Comparison of ENCODE assay signal across 10 mouse cellular contexts in genomic region chr2:68406571-68407074, GRCm38 (mm10).
DNase-seq lines count a peak whose midpoint lies in the region; ATAC-seq and TF ChIP-seq lines count a peak whose summit lies in the region.
"Had no signal": no experiment of that assay in that cellular context is flagged by ENCODE, and none has a peak within 500 bp of the region (broad histone marks: within the 10 kb centered on the region; RNA-seq: fewer than 3 reads in every experiment).

No protein-coding gene starts in this region.

- no peak overlapping the region for H3K4me2 ChIP-seq in hindbrain, embryonic 16.5 days (ENCODE audit: low read length)
- peak overlapping the region; percentile 35 for H3K4me2 ChIP-seq in embryonic facial prominence, embryonic 13.5 days
- peak overlapping the region; percentile 38 for H3K4me2 ChIP-seq in limb, embryonic 13.5 days (replicated peaks)
- H3K4me2 ChIP-seq: liver, embryonic 15.5 days had no signal

- H3K9me3 ChIP-seq in hindbrain, embryonic 10.5 days, result no peaks in the 10 kb centered on the region
- no peaks in the 10 kb centered on the region for H3K9me3 ChIP-seq in hindbrain, embryonic 16.5 days (ENCODE audit: control insufficient read depth, low read length)
- H3K9me3 ChIP-seq in embryonic facial prominence, embryonic 13.5 days, result no peaks in the 10 kb centered on the region
- H3K9me3 ChIP-seq in limb, embryonic 13.5 days, result no peaks in the 10 kb centered on the region
- H3K9me3 ChIP-seq: liver, embryonic 15.5 days had no signal

- peak; percentile 42 for DNase-seq in hindbrain, embryonic 10.5 days (ENCODE audit: low spot score)
- no peak for DNase-seq in T-cell, adult 2 months (ENCODE audit: low spot score)
- DNase-seq in left cerebral cortex, postnatal 36 days (ENCODE audit: low spot score in 2 of 2), result no peak
- DNase-seq: cerebellum, adult 8-10 months had no signal

- TF ChIP-seq CTCF in cortical plate, adult 2 months (IDR thresholded peaks at IDR 0.05; ENCODE audit: extremely low read depth, insufficient read depth, low read length), result no peak

- H3K27ac ChIP-seq in hindbrain, embryonic 10.5 days, result peak overlapping the region; percentile 76
- no peak overlapping the region for H3K27ac ChIP-seq in hindbrain, embryonic 16.5 days (ENCODE audit: low read depth, low read length)
- peak overlapping the region; percentile 4; the same call in 1 of the 2 replicates for H3K27ac ChIP-seq in cortical plate, adult 2 months (ENCODE audit: insufficient read depth, low read length)
- H3K27ac ChIP-seq in embryonic facial prominence, embryonic 13.5 days, result peak overlapping the region; percentile 68
- H3K27ac ChIP-seq in limb, embryonic 13.5 days, result peak overlapping the region; percentile 48; the same call in 1 of the 2 replicates
- H3K27ac ChIP-seq: liver, embryonic 15.5 days had no signal

- intact Hi-C loops in left cerebral cortex, postnatal 36 days (cut with DNase I), result no loop called here

- 0 out of 2 replicates have a peak, but pooled peaks cover 5% of the 10 kb centered on the region for H3K36me3 ChIP-seq in hindbrain, embryonic 10.5 days
- no peaks in the 10 kb centered on the region for H3K36me3 ChIP-seq in hindbrain, embryonic 16.5 days (ENCODE audit: control insufficient read depth, insufficient read depth, low read length)
- H3K36me3 ChIP-seq in embryonic facial prominence, embryonic 13.5 days, result no peaks in the 10 kb centered on the region
- H3K36me3 ChIP-seq in limb, embryonic 13.5 days, result no peaks in the 10 kb centered on the region
- H3K36me3 ChIP-seq: liver, embryonic 15.5 days had no signal

- no peak overlapping the region for H3K9ac ChIP-seq in hindbrain, embryonic 16.5 days (ENCODE audit: low read depth, low read length)
- H3K9ac ChIP-seq in embryonic facial prominence, embryonic 13.5 days, result no peak overlapping the region
- H3K9ac ChIP-seq in limb, embryonic 13.5 days, result no peak overlapping the region
- H3K9ac ChIP-seq: liver, embryonic 15.5 days had no signal

- H3K4me3 ChIP-seq in hindbrain, embryonic 10.5 days, result no peak overlapping the region
- no peak overlapping the region for H3K4me3 ChIP-seq in hindbrain, embryonic 16.5 days (ENCODE audit: low read length)
- H3K4me3 ChIP-seq in cortical plate, adult 2 months (ENCODE audit: insufficient read depth, low read length), result no peak overlapping the region
- no peak overlapping the region for H3K4me3 ChIP-seq in embryonic facial prominence, embryonic 13.5 days
- H3K4me3 ChIP-seq in limb, embryonic 13.5 days, result no peak overlapping the region
- H3K4me3 ChIP-seq: liver, embryonic 15.5 days had no signal

- whole genome bisulfite sequencing in hindbrain, embryonic 10.5 days, result 37% methylated on average over 12 of the region's 12 CpGs
- WGBS in hindbrain, embryonic 16.5 days, result 24% methylated on average over 12 of the region's 12 CpGs
- WGBS in embryonic facial prominence, embryonic 13.5 days, result 18% methylated on average over 12 of the region's 12 CpGs
- 13% methylated on average over 12 of the region's 12 CpGs for WGBS in limb, embryonic 13.5 days

- peaks cover 69% of the 10 kb centered on the region for H3K4me1 ChIP-seq in hindbrain, embryonic 10.5 days (replicated peaks)
- peaks cover 20% of the 10 kb centered on the region for H3K4me1 ChIP-seq in hindbrain, embryonic 16.5 days (ENCODE audit: control insufficient read depth, insufficient read depth, low read depth, low read length)
- peaks cover 9% of the 10 kb centered on the region for H3K4me1 ChIP-seq in cortical plate, adult 2 months (ENCODE audit: control insufficient read depth, insufficient read depth, low read length)
- H3K4me1 ChIP-seq in embryonic facial prominence, embryonic 13.5 days, result peaks cover 38% of the 10 kb centered on the region
- H3K4me1 ChIP-seq in limb, embryonic 13.5 days, result peaks cover 61% of the 10 kb centered on the region
- H3K4me1 ChIP-seq: liver, embryonic 15.5 days had no signal

- H3K27me3 ChIP-seq in hindbrain, embryonic 10.5 days (ENCODE audit: insufficient read depth, poor library complexity, severe bottlenecking), result no peaks in the 10 kb centered on the region
- H3K27me3 ChIP-seq in hindbrain, embryonic 16.5 days (replicated peaks; ENCODE audit: control insufficient read depth, insufficient read depth, low read length), result no peaks in the 10 kb centered on the region
- H3K27me3 ChIP-seq in embryonic facial prominence, embryonic 13.5 days, result no peaks in the 10 kb centered on the region
- H3K27me3 ChIP-seq in limb, embryonic 13.5 days, result no peaks in the 10 kb centered on the region
- H3K27me3 ChIP-seq: liver, embryonic 15.5 days had no signal

- no peak for TF ChIP-seq POLR2A in cortical plate, adult 2 months (IDR thresholded peaks at IDR 0.05; ENCODE audit: extremely low read depth, insufficient read depth, low read length)

- no peak for ATAC-seq in hindbrain, embryonic 16.5 days
- ATAC-seq in embryonic facial prominence, embryonic 13.5 days (ENCODE audit: insufficient number of reproducible peaks, insufficient read depth, low FRiP score, low TSS enrichment, low read depth), result peak; percentile 53; the same call in 1 of the 2 replicates
- no peak for ATAC-seq in limb, embryonic 13.5 days (ENCODE audit: low FRiP score, low read depth)
- ATAC-seq in megakaryocyte-erythroid progenitor cell, adult 5-6 weeks (replicated peaks; ENCODE audit: low FRiP score, low TSS enrichment, poor library complexity, severe bottlenecking), result no peak
